Mouse (Mus musculus) gastrocnemius, postnatal 14 days (tissue): ENCODE data around the gene Ubxn7. TPM values are rescaled to one million over a fixed set of nuclear protein-coding genes. Genes with fewer than 3 reads are reported as not detected.

ENCODE experiments used
- DNase-seq: peaks from one replicate; pipeline ENCODE4 v3.0.0; 2021; ENCODE audit warnings: mixed read lengths
- intact Hi-C: fragments of 180-260 bp; cut with DNase I; formaldehyde crosslinking; loops from one replicate; pipeline ENCODE4 v1.15.1; 2025; ENCODE audit warnings: low total_unique reads
- total RNA-seq, 2 experiments: library from RNA; stranded (reverse); gene quantifications; 2 replicates each; pipeline ENCODE4 v1.2.3; 2021

Gene Ubxn7
- total RNA-seq, 2 experiments from 2014 or later: 19.5 to 23.0 TPM

DNA sequence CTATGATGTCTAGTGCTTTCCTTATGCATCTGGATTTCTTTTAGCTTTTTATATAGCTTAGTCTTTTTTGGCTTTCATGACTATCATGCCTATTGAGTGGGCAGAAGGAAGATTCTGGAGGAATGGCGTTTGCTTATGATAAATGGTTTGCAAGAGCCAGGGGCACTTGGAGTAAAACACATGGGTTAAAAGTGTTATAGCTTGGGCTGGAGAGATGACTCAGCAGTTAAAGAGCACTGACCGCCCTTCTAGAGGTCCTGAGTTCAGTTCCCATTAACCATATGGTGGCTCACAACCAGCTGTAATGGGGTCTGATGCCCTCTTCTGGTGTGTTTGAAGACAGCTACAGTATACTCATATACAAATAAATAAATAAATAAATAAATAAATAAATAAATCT, 31.5 kb downstream of the Ubxn7 start:
- intact Hi-C loops: no loop called here
- no peak for DNase-seq

DNA sequence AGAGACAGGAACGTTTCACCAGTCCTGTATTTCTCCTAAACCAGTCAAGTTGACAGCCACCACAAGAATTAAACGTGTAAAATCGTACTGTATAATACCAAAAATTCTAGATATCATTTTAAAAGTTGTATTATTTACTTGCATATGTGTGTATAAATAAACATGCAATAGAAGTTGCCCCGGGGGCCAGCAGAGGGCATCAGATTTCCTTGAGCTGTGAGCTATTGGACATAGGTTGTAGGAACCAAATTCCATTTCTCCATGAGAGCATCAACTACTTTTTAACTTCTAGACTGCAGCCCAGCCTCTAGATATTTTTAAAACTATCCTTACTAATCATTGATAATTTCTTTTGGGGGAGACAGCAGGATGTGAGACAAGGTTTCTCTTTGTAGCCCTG, 39.3 kb downstream of the Ubxn7 start:
- intact Hi-C loops: no loop called here

DNA sequence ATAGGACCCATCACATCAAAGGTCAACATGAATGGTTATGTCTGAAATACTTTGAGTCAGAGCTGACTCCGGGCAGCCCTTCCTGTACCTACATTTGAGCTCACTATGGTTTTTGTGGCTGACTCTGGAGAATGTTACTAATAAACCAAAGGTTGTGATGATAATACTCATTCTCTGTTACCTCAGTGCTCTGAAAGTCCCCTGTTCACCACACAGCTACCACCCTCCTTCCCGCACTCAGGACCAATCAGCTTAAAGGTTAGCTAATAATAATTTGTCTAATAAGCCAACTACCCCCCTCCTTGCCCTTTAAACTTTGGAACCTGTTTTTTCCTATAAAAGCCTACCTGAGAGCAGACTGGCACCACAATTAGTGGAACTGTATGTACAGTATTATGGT, 47.5 kb downstream of the Ubxn7 start:
- no peak for DNase-seq
- intact Hi-C loops: no loop called here

More for the DNA sequence above, 39.3 kb downstream of the Ubxn7 start:
- peak; percentile 37 for DNase-seq

DNA sequence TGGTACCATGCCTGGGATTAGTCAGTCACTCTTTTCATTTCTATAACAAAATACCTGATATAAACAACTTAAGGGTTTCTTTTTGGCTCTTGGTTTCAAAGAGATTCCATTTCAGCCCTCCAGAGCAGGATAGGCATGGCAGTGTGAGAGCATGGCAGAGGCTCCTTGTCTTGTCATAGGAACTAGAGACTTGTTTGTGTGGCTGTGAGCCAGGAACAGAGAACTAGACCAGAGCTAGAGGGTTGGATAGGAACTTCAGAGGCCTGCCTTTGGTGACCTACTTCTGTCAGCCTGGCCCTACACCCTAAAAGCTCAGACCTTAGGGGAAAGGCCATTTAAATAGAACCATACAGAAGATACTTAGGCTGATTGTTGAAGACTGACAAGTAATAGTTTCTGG, 50.8 kb downstream of the Ubxn7 start:
- intact Hi-C loops: no loop called here
- no peak for DNase-seq

DNA sequence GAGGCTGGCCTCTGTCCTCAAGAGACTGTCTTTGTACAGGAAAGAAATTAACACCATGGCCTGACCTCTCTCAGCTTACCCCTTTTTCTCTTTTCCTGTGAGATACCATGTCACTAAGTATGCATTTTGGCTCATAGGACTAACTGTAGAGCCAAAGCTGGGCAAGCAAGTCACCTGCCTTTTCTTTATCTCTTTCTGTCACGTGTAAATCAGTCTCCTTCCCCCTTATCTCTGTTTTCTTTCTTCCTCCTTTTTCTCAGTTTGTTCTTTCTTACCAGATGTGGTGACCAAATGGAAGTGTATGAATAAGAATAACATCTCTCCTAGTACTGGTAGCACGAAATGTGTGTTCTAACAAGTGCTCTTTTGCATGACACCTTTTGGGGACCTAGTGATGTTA, 52.8 kb downstream of the Ubxn7 start:
- no peak for DNase-seq
- intact Hi-C loops: no loop called here

DNA sequence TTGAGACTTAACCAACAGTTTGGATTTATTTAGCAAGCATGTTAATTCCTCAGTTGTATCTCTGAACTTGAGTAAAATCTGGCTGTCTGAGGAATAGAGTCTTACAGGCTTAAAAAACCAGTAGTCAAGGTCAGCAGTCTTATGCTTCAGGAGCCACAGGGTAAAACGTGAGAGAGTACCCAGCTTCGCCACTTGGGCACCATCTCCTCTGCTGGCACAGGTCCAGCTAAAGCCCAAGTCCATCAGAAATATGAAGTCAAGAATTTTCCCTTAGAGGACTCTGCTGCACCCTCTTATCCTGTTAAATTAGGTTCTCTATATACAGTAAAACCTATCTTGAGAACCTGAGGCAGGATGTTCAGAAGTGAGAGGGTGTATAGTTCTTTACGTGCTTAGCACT, 54.8 kb downstream of the Ubxn7 start:
- intact Hi-C loops: no loop called here
- no peak for DNase-seq

DNA sequence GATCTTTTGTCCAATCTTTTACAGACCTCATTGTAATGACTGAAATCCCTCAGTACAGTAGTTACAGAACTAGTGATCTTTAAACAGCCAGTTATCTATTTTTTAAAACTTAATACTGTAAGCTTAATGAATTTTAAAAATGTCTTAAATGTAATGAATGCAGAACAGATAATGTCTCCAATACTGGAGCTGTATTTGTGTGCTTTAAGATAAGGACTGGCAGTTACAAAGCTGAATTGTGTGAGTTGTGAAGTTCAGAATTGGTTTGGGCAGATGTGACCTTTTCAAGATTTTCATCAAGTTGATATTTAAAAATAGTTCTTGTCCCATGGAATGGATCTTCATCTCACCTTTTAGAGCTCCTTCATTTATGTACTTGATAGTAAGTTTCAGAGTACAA, 57.0 kb downstream of the Ubxn7 start:
- intact Hi-C loops: no loop called here
- no peak for DNase-seq

DNA sequence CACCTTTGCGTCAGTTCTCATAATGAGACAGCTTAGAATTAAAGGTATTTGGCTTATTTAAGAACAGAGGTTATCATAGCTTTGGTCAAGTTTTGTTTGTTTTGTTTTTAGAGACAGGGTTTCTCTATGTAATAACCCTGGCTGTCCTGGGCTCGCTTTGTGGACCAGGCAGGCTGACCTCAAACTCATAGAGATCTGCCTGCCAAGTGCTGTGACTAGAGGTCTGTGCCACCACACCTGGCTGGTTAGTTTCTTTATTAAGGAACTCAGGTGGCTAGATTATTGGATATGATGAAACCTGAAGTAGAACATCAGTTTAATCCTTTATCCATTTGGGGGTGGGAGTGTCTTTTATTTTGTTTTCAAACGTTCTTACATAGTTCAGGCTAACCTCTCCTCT, 57.8 kb downstream of the Ubxn7 start:
- DNase-seq: no peak
- intact Hi-C loops: no loop called here

DNA sequence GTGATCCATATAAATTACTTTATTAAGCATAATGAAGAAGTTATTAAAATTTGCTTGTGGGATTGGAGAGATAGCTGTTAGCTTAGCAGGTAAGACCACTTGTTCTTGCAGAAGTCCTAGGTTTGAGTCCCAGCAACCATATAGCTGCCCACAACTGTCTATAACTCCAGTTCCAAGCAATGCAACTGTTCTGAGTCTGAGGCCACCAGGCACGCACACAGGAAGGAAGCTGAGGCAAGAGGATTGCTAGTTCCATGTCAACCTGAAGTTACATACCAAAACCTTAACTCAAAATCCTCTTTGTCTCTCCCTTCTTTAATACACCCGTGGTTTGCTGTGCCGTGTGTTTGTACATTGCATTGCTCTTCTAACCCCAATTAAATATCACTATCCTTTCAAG, 58.8 kb downstream of the Ubxn7 start:
- intact Hi-C loops: no loop called here
- DNase-seq: no peak

DNA sequence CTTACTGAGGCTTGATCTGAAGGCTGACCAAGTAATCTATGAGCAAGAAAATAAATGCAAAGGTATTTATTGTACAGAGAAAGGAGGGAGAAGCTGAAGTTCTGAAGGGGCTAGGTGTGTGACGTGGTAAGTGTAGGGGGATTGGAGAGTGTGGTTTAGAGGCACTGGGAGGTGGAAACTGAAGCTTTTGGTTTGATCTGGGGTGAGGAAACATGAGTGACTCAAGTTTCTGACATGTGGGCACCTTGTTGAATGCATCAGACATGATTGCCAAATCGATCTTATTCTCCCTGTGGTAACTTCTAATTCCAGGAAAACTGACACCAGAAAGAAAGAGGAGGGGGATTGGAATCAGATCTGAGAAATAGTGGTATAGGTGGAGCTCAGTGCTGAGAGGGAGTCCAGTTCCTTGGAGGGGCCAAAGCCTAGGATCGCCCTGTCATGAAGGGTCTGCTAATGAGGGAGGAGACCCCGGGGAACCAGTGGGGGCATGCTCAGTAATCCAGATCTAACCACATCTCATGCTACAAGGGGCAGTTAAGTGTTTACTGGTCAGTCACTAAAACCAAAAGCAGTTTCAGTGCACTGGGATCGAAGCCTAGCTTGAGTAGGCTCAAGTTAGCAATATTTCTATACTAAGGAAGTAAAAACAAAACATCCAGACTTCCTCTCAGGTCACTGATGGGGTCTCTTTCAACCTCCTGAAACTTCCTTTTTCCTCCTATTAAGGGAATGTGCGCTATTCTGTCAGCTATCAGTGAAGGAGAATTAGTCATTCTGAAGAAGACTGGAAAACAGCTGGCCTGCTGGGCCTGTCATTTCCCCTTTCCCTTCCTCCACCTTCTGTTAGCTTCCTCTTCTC, 63.9 kb downstream of the Ubxn7 start:
- intact Hi-C loops: no loop called here
- no peak for DNase-seq

DNA sequence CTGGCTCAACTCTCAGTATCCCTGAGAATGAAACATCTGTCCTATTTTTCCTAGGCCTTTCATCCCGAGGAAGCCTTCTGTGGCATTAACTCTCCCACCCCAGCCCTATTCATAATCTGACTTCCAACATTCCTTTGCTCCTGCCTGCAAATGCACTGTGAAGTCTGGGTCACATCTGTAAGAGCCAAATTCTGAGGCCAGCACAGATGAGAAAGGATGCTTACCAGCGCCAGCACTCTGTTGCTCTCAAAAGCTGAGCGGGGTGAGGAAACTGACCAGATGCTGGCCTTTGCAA, 64.4 kb downstream of the Ubxn7 start:
- intact Hi-C loops: no loop called here
- peak; percentile 17 for DNase-seq

DNA sequence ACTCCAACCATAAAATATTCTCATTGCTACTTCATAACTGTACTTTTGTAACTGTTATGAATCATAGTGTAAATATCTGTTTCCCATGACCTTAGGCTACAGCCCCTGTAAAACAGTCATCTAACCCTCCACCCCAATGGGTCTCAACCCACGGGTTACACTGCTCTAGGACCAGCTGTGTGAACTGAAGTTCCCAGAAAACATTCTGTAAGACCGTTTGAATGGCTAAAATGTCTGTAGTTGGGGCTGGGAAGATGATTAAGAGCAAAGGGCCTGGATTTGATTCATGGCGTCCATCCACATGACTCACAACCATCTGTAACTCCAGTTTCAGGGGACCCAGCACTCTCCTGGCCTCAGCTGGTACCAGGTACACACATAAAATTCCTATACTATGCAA, 66.1 kb downstream of the Ubxn7 start:
- intact Hi-C loops: no loop called here
- DNase-seq: no peak

DNA sequence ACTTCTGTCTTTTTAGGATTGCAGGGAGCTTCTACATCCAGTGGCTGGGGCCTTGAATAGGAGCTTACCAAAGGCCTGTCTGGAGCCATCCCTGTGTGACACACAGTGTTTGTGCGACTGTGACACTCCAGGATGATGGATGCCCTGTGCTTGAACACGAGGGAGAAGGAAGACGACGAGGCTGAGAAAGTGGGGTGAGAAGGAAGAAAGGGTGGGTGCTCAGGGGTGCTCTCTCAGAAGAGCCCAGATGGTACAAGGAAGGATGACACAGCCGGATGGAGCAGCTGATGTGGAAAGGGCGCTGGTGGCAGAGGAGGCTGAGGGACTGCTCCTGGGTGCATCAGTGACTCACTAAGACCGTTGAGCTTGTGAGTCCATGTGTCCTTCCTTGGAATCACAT, 68.2 kb downstream of the Ubxn7 start, which contains the start of gene Tm4sf19:
Gene Tm4sf19, plus strand, starts transcription at position 240 of the 400 bp plus-strand sequence.
- intact Hi-C loops: no loop called here

DNA sequence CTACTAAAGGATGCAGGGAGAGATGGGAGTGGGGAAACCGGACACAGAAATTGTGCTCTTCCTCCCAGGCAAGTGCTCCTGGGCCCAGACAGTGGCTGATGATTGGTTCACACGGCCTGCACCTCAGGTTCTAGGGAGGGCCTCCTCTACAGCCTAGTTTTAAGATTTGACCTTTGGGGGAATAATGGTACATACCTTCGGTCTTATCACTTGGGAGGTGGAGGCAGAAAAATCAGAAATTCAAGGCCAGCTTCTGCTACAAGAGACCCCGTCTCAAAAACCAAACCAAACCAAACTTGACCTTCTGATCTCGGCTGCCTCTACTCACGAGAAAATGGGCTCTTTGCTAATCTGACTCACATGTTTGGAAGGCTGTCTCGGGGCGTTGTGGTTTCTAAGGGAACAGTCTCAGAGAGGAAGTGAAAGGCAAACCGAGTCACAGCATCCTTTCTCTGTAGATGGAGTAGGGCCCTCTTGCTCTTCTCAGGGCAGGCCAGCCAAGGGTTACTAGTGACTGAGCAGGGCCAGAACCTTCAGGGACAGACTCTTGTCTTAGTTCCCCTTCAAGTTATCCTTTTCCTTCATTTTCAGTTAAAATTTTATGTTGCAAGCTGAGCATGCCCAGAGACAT, 69.4 kb downstream of the Ubxn7 start:
- no peak for DNase-seq
- intact Hi-C loops: no loop called here

More for the DNA sequence above, 68.2 kb downstream of the Ubxn7 start, which contains the start of gene Tm4sf19:
- no peak for DNase-seq

DNA sequence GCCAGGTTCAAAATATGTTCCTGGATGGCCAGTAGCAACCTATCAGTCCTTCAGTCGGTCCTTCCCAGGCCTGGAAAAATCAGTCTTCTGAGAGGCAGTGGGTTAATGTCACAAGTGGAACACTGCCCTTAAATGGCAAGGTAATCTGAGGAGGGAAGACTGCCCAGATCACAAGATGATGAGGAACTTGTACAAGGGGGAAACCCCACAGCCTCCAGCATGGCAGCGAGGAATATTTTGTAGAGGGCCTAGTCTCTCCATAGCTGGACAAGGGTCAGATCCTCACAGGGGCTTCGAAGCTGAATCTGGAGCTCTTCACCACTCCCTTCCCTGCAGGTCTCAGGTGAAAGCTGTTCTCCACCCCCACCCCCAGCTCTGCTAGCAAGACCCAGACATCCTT, 70.8 kb downstream of the Ubxn7 start:
- intact Hi-C loops: no loop called here
- DNase-seq: no peak

DNA sequence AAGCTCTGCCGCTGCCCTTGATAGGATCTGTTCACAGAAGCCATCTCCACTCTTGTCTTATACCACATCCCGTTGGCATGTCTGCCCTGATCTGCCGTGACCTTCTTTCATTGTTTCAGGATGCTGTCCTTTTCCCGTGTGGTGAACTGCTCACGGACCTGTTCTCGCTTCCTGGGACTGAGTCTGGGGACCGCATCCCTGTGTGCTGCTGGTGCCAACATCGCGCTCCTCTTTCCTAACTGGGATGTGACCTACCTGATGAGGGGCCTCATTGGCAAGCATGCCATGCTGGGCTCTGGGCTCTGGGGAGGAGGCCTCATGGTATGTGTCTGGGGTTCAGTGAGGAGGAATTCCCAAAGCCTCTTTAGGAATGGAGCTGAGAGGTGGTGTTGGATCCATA, 73.7 kb downstream of the Ubxn7 start:
- DNase-seq: no peak
- intact Hi-C loops: no loop called here

DNA sequence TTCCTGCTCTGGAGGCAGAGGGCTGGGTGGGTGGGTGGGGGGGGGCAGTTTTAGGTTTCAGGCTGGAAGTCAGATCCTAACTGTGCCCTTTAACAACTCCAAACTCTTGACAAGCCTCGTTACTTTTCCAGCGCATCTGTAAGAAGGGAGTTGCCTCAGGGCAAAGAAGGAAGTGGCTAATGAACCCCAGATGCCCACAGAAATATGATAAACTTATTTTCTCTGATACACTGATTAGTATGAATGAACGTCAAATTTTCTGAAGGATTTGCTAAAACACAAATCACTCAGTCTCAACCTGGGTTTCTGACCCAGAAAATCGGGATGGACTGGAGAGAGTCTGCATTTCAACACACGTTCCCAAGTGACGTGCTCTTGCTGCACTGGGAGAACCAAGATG, 74.6 kb downstream of the Ubxn7 start:
- intact Hi-C loops: no loop called here

DNA sequence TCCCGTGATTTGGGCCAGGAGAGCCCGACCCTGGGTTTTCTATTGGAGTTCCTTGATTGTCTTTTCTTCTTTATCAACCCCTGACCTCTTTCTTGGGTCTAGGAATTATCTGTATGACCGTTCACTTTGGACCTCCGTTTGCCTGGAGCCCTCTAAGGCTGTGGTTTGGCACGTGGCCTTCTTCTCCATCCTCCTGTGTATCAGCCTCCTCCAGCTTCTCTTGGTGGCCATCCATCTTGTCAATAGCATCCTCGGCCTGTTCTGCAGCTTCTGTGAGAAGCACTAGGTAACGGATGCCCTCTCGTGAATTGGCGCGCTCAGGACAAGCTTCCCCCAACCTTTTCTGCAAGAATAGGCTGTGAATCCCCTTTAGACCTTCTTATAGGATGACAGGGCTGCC, 75.7 kb downstream of the Ubxn7 start:
- intact Hi-C loops: no loop called here

More for the DNA sequence above, 74.6 kb downstream of the Ubxn7 start:
- DNase-seq: no peak

DNA sequence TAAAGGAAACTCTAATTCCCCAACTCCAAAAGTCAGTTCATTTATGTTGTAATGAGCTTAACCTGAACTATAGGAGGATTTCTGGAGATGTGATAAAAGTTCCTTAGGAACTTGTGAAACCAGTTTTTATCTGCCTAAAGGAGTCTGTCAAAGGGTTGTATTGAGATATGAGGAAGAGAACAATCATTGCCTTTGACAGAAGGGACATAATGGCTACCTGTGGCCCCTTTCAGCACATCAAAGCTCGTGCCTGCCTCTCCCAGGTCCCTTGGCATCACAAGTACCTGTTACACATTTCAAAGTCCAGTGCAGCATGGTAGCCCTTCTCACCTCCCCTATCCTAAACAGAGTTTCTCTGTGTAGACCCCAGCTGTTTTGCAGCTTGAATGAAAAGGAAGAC, 85.4 kb downstream of the Ubxn7 start:
- no peak for DNase-seq
- intact Hi-C loops: no loop called here

More for the DNA sequence above, 75.7 kb downstream of the Ubxn7 start:
- DNase-seq: no peak

DNA sequence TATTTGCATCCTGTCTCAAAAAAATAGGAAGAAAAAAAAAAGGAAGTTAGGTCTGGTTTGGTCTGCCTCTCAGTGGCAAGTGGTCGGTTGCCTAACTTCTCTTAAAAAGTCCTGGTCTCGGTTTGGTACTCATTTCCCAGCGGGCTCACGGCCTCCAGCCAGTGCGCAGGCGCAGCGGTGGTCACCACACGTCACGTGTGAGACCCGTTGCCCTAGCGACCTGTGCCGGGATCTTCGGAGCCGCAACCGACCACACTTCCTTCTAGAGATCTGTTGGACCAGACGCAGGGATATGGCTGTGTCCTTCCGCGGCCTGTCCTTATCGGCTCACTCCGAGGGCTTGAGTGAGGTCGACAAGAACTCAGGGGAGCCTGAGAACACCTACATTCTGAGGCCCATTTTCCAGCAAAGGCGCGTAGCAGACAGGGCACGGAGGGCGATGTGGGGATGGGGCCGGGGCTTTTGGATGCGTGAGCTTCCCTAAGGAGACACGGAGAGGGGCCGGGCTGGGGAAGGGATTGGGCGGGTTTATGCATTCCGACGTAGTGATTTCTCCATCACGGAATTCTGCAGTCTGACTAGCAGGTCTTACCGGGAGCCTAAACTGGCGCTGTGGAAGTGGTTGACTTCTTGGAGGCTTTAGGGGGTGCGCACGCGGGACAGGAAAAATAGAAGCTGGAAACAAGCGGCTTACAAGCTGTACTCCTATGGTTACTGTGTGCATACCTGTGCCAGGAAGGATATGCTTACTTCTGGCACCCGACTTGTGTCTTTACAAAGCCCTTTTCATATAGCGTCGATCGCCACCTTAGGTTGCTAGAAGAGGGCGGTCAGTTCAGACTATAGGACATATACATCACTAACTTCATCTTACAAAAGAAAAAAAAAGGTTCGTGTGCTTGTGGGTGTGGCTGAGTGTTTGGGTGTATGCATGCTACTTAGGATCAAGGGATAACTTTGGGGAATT, 87.7 kb downstream of the Ubxn7 start, which contains the start of gene Tctex1d2:
Gene Tctex1d2, plus strand, starts transcription at position 186 of the 967 bp plus-strand sequence.
- intact Hi-C loops: no loop called here
- DNase-seq: peak; percentile 96
